Mouse (Mus musculus) myocyte (in vitro differentiated cells): ENCODE measurements around the gene Gm49368.

ENCODE experiments used
- CEBPB ChIP-seq: IDR thresholded peaks from 2 replicates; pipeline ENCODE4 v1.6.1; 2011; ENCODE audit warnings: mild to moderate bottlenecking, moderate library complexity; ENCODE audit not compliant: poor library complexity, insufficient read depth, severe bottlenecking
- MAX ChIP-seq: IDR thresholded peaks from one replicate; pipeline ENCODE4 v1.6.1; 2011; ENCODE audit warnings: low read depth, mild to moderate bottlenecking, control low read depth
- MYOG ChIP-seq, 3 experiments: IDR thresholded peaks; one replicate each; pipeline ENCODE4 v1.6.1; 2011; ENCODE audit warnings: control low read depth in 2 of 3, low read depth in 2 of 3, mild to moderate bottlenecking in 2 of 3; ENCODE audit not compliant: insufficient read length in 2 of 3, control insufficient read depth in 1 of 3, insufficient read depth in 1 of 3
- POLR2A ChIP-seq: IDR thresholded peaks from one replicate; pipeline ENCODE4 v1.6.1; 2011; ENCODE audit warnings: low read depth, mild to moderate bottlenecking, control low read depth, moderate library complexity; ENCODE audit not compliant: insufficient read length
- TCF12 ChIP-seq: IDR thresholded peaks from one replicate; pipeline ENCODE4 v1.6.1; 2011; ENCODE audit warnings: mild to moderate bottlenecking, control low read depth; ENCODE audit not compliant: poor library complexity, insufficient read depth, severe bottlenecking
- USF1 ChIP-seq: IDR thresholded peaks from one replicate; pipeline ENCODE4 v1.6.1; 2011; ENCODE audit warnings: low read depth, mild to moderate bottlenecking, control low read depth, moderate library complexity

DNA sequence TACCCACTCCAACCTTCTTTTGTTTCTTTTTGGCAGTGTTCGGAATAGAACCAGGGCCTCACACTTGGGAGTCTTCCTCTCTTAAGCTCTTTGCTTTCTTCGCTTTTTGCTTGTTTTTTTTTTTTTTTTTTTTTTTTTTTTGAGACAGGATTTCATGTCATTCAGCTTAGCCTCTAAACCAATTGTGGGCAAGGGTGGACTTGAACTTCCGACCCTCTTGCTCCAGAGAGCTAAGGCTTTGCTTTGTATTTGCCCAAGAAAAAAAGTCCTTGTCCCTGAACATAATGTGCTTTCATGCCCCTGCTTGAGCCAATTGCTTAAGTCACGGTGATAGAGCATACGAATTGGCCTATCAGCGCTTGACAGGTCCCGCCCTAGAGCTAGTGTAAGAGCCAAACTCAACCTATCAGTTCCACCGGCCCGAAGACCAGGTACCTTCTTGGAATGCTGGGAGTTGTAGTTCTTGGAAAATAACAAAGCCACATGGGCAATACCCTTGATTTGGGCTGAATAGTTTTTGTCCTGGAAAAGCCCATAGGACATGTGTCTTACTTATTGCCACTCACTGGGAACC lies 31.0 kb upstream of the Gm49368 start:
- TF ChIP-seq MAX: no peak
- no peak for TF ChIP-seq TCF12
- TF ChIP-seq USF1: no peak
- no peak for TF ChIP-seq MYOG (IDR thresholded peaks at IDR 0.05; ENCODE audit: control insufficient read depth in 1 of 3, insufficient read depth in 1 of 3, insufficient read length in 2 of 3, low read depth in 2 of 3)
- TF ChIP-seq POLR2A: no peak
- no peak for TF ChIP-seq CEBPB
